Mouse (Mus musculus): Measurements from ENCODE around the gene Grem1. TPM values are rescaled to one million over a fixed set of nuclear protein-coding genes. Genes with fewer than 3 reads are reported as not detected.

The Grem1 gene
- 0.33 TPM in 1 of 2 replicates, not detected in the other for total RNA-seq (2021)
- long read RNA-seq, result 0 reads

- no peak for DNase-seq
Observed at GRCm38 (mm10) chr2:113758311-113759161, at the start of gene Grem1. Gene Grem1, minus strand, starts transcription at chr2:113758646.

GRCm38 (mm10) chr2:113807640-113808039 is 49.2 kb upstream of the Grem1 start:
- peak; percentile 81 for DNase-seq

- DNase-seq, result peak; percentile 38
Observed at GRCm38 (mm10) chr2:113806851-113807577, 48.6 kb upstream of the Grem1 start.

GRCm38 (mm10) chr2:113805765-113806164 is 47.3 kb upstream of the Grem1 start:
- no peak for DNase-seq

GRCm38 (mm10) chr2:113803753-113804152 is 45.3 kb upstream of the Grem1 start:
- no peak for DNase-seq

- DNase-seq, result no peak
Observed at GRCm38 (mm10) chr2:113800846-113801245, 42.4 kb upstream of the Grem1 start.

GRCm38 (mm10) chr2:113798605-113799004 is 40.2 kb upstream of the Grem1 start:
- DNase-seq, result no peak

GRCm38 (mm10) chr2:113795186-113795585 is 36.7 kb upstream of the Grem1 start:
- DNase-seq, result no peak

- DNase-seq, result no peak
Observed at GRCm38 (mm10) chr2:113793521-113793920, 35.1 kb upstream of the Grem1 start.

GRCm38 (mm10) chr2:113788821-113789387 is 30.5 kb upstream of the Grem1 start:
- no peak for DNase-seq

- DNase-seq, result no peak
Observed at GRCm38 (mm10) chr2:113787882-113788281, 29.4 kb upstream of the Grem1 start.

- DNase-seq, result no peak
Observed at GRCm38 (mm10) chr2:113784851-113785250, 26.4 kb upstream of the Grem1 start.

GRCm38 (mm10) chr2:113781521-113781920 is 23.1 kb upstream of the Grem1 start:
- no peak for DNase-seq

GRCm38 (mm10) chr2:113781107-113781506 is 22.7 kb upstream of the Grem1 start:
- DNase-seq, result no peak

GRCm38 (mm10) chr2:113779336-113779735 is 20.9 kb upstream of the Grem1 start:
- DNase-seq, result no peak

- DNase-seq, result no peak
Observed at GRCm38 (mm10) chr2:113778036-113778435, 19.6 kb upstream of the Grem1 start.

- no peak for DNase-seq
Observed at GRCm38 (mm10) chr2:113776297-113776696, 17.9 kb upstream of the Grem1 start.

GRCm38 (mm10) chr2:113774150-113774805 is 15.8 kb upstream of the Grem1 start:
- no peak for DNase-seq

- no peak for DNase-seq
Observed at GRCm38 (mm10) chr2:113768541-113769303, 10.3 kb upstream of the Grem1 start.

GRCm38 (mm10) chr2:113765885-113766284 is 7.4 kb upstream of the Grem1 start:
- no peak for DNase-seq

- DNase-seq, result no peak
Observed at GRCm38 (mm10) chr2:113764968-113765367, 6.5 kb upstream of the Grem1 start.

Measured in adrenal gland, postnatal 25 days (tissue).